Mouse (Mus musculus) liver, embryonic 16.5 days (tissue): ENCODE results near the gene Car14. TPM values are rescaled to one million over a fixed set of nuclear protein-coding genes. Genes with fewer than 3 reads are reported as not detected.
"Not testable (repeated sequence)": the region's sequence is repeated elsewhere in the genome, so short reads cannot be mapped to it uniquely, and the experiment has no call there.

Experiments
- ATAC-seq: fragments of 200-750 bp; cut with Nextera tagmentation; 2 replicates; pipeline ENCODE4 v1.8.0; 2017; ENCODE audit warnings: low read depth, mild to moderate bottlenecking, moderate number of reproducible peaks, moderate library complexity
- H3K27ac ChIP-seq: fragments of 300-500 bp; sonication (generic); 2 replicates; pipeline ENCODE4 v1.5.1; 2014; ENCODE audit warnings: mild to moderate bottlenecking, low read length
- H3K27me3 ChIP-seq: fragments of 300-500 bp; sonication (generic); 2 replicates; pipeline ENCODE4 v1.6.1; 2014; ENCODE audit warnings: low read depth, low read length, mixed read lengths; ENCODE audit not compliant: control insufficient read depth, insufficient read depth
- H3K36me3 ChIP-seq: fragments of 300-500 bp; sonication (generic); 2 replicates; pipeline ENCODE4 v1.6.1; 2014; ENCODE audit warnings: mild to moderate bottlenecking; ENCODE audit not compliant: control insufficient read depth, insufficient read depth
- H3K4me1 ChIP-seq: fragments of 300-500 bp; sonication (generic); 2 replicates; pipeline ENCODE4 v1.6.1; 2014; ENCODE audit warnings: low read depth, low read length, mixed read lengths; ENCODE audit not compliant: control insufficient read depth
- H3K4me2 ChIP-seq: fragments of 300-500 bp; sonication (generic); 2 replicates; pipeline ENCODE4 v1.6.1; 2014; ENCODE audit warnings: low read depth, low read length, mixed read lengths
- H3K4me3 ChIP-seq: fragments of 300-500 bp; sonication (generic); 2 replicates; pipeline ENCODE4 v1.5.1; 2014; ENCODE audit warnings: low read depth, mild to moderate bottlenecking, low read length
- H3K9ac ChIP-seq: fragments of 300-500 bp; sonication (generic); 2 replicates; pipeline ENCODE4 v1.6.1; 2014; ENCODE audit warnings: low read depth, low read length
- H3K9me3 ChIP-seq: fragments of 300-500 bp; sonication (generic); replicated peaks from 2 replicates; pipeline ENCODE4 v1.6.1; 2016; ENCODE audit warnings: low read length; ENCODE audit not compliant: control insufficient read depth
- WGBS: fragments of 180-500 bp; shearing (Covaris S2); extraction: QIAGEN DNeasy Blood & Tissue Kit; methylation state at CpG from one replicate; pipeline ENCODE4 v1.1.7; 2014; ENCODE audit not compliant: insufficient replicate concordance; 5-methylcytosine and 5-hydroxymethylcytosine counted together
- polyA plus RNA-seq: library from polyadenylated mRNA; unstranded; fragments of >200 nt; fragmentation: Nextera tagmentation; extraction: Ambion mirVana; gene quantifications from 2 replicates; pipeline ENCODE4 v1.2.1, GENCODE M21; 2015

Gene Car14
- polyA plus RNA-seq, 1 experiment from 2014 or later: 15.4 TPM

GRCm38 (mm10) chr3:95929581-95930470, 25.3 kb upstream of the Car14 start:
- ATAC-seq: no peak
- no peaks in the 10 kb centered on the region for H3K9me3 ChIP-seq

GRCm38 (mm10) chr3:95928658-95929503, 24.4 kb upstream of the Car14 start, which contains the start of gene Anp32e:
Anp32e (plus strand) TSS chr3:95929246.
- no peaks in the 10 kb centered on the region for H3K9me3 ChIP-seq
- peaks cover 26% of the 10 kb centered on the region for H3K4me1 ChIP-seq
- peak; percentile 99 for ATAC-seq
- H3K27me3 ChIP-seq: no peaks in the 10 kb centered on the region
- H3K9ac ChIP-seq: peak within 1 kb of the TSS; percentile 98
- H3K4me2 ChIP-seq: peak within 1 kb of the TSS; percentile 74
- H3K4me3 ChIP-seq: peak within 1 kb of the TSS; percentile 94
- under 1% methylated on average over 49 of the region's 49 CpGs for WGBS
- peaks cover 7% of the 10 kb centered on the region for H3K36me3 ChIP-seq
- H3K27ac ChIP-seq: peak within 1 kb of the TSS; percentile 90

More at GRCm38 (mm10) chr3:95929581-95930470, 25.3 kb upstream of the Car14 start:
- peak overlapping the region; percentile 94 for H3K4me3 ChIP-seq
- peak overlapping the region; percentile 74 for H3K4me2 ChIP-seq
- H3K27ac ChIP-seq: peak overlapping the region; percentile 90
- H3K36me3 ChIP-seq: peaks cover 15% of the 10 kb centered on the region
- under 1% methylated on average over 101 of the region's 105 CpGs for WGBS
- peak overlapping the region; percentile 98 for H3K9ac ChIP-seq
- no peaks in the 10 kb centered on the region for H3K27me3 ChIP-seq
- H3K4me1 ChIP-seq: peaks cover 26% of the 10 kb centered on the region

GRCm38 (mm10) chr3:95928261-95928657, 23.8 kb upstream of the Car14 start:
- Histone ChIP-seq H3K27ac (peak overlapping the region; percentile 89), H3K4me2 (peak overlapping the region; percentile 73), H3K9ac (peak overlapping the region; percentile 75), H3K27me3 (no peaks in the 10 kb centered on the region), H3K4me1 (peaks cover 26% of the 10 kb centered on the region), H3K36me3 (peaks cover under 1% of the 10 kb centered on the region; the same call in 1 of the 2 replicates), H3K4me3 (peak overlapping the region; percentile 66), H3K9me3 (no peaks in the 10 kb centered on the region)
- WGBS: 44% methylated on average over 6 of the region's 6 CpGs
- ATAC-seq: no peak

- H3K27ac ChIP-seq: no peak overlapping the region
- H3K9ac ChIP-seq: no peak overlapping the region
- no peak overlapping the region for H3K4me2 ChIP-seq
- peaks cover 6% of the 10 kb centered on the region for H3K4me1 ChIP-seq
- H3K27me3 ChIP-seq: no peaks in the 10 kb centered on the region
- H3K4me3 ChIP-seq: no peak overlapping the region
- ATAC-seq: no peak
- WGBS: 64% methylated on average over 5 of the region's 5 CpGs
- no peaks in the 10 kb centered on the region for H3K9me3 ChIP-seq
- no peaks in the 10 kb centered on the region for H3K36me3 ChIP-seq
Observed at GRCm38 (mm10) chr3:95925087-95925486, 20.6 kb upstream of the Car14 start.

GRCm38 (mm10) chr3:95924185-95924584, 19.7 kb upstream of the Car14 start:
- no peak for ATAC-seq
- Histone ChIP-seq H3K4me3 (no peak overlapping the region), H3K27me3 (no peaks in the 10 kb centered on the region), H3K9ac (no peak overlapping the region), H3K4me2 (no peak overlapping the region), H3K36me3 (no peaks in the 10 kb centered on the region), H3K9me3 (no peaks in the 10 kb centered on the region), H3K27ac (no peak overlapping the region), H3K4me1 (peaks cover 6% of the 10 kb centered on the region)
- 29% methylated on average over 4 of the region's 4 CpGs for WGBS

- not testable (repeated sequence) for H3K27me3 ChIP-seq, ATAC-seq, H3K36me3 ChIP-seq, H3K9me3 ChIP-seq, H3K4me1 ChIP-seq, H3K4me3 ChIP-seq, H3K27ac ChIP-seq, H3K4me2 ChIP-seq, H3K9ac ChIP-seq
- 52% methylated on average over 7 of the region's 7 CpGs for WGBS
Observed at GRCm38 (mm10) chr3:95923429-95923828, 18.9 kb upstream of the Car14 start.

- H3K4me3 ChIP-seq, H3K36me3 ChIP-seq, H3K9ac ChIP-seq, H3K27me3 ChIP-seq, H3K4me1 ChIP-seq, H3K4me2 ChIP-seq, H3K9me3 ChIP-seq, ATAC-seq, H3K27ac ChIP-seq: not testable (repeated sequence)
- 67% methylated on average over 2 of the region's 2 CpGs for WGBS
Observed at GRCm38 (mm10) chr3:95920532-95920931, 16.0 kb upstream of the Car14 start.

GRCm38 (mm10) chr3:95916760-95917159, 12.3 kb upstream of the Car14 start:
- Histone ChIP-seq H3K27ac (no peak overlapping the region), H3K4me1 (no peaks in the 10 kb centered on the region; the same call in 1 of the 2 replicates), H3K4me2 (no peak overlapping the region), H3K36me3 (no peaks in the 10 kb centered on the region), H3K9ac (no peak overlapping the region), H3K4me3 (no peak overlapping the region), H3K9me3 (no peaks in the 10 kb centered on the region), H3K27me3 (no peaks in the 10 kb centered on the region)
- WGBS: 53% methylated on average over 7 of the region's 7 CpGs
- ATAC-seq: no peak
